Mouse (Mus musculus): ENCODE results near the gene Rspry1.

Gene Rspry1

DNA sequence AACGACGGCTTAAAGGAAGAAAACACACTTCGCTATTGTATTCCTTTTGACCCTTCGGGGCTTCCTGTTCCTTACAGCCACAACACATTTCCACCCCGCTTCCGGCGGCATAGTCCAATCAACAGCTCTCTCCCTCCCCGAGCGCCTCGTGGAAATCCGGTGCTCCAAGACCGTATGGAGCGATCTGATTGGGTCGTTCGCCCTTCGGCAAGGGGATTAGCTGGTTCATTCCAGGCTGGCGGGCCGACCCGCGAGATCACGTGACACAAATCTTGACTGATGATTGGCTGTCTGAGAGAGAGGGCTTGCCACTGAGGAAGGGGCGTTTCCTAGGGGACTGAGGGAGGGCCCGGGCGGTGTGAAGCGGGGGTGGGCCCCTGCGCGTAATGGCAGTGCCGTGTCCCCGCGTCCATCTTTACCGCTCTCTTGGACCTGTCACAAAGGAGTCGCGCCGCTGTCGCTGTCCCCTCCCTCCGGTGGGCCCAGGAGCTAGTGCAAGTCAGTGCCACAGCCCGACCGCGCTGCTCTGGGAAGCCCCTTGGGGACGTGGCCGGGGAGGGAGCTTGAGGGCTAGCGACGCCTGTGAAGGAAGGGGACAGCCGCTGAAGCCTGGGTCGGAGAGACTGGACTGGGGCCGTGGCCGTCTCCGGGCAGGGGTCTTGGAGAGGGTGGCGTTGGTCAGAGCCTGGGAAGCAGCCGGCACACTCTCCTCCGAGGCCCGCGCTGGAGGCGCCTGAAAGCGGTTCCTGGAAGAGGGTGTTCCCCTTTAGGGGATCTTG, at the start of gene Rspry1, which contains the start of gene Fam192a:
Gene Rspry1, plus strand, starts transcription at position 331 of the 779 bp plus-strand sequence.
Gene Fam192a, minus strand, starts transcription at position 391 of the 779 bp plus-strand sequence.
- in situ Hi-C loops (cut with MboI, MseI), result no loop called here

DNA sequence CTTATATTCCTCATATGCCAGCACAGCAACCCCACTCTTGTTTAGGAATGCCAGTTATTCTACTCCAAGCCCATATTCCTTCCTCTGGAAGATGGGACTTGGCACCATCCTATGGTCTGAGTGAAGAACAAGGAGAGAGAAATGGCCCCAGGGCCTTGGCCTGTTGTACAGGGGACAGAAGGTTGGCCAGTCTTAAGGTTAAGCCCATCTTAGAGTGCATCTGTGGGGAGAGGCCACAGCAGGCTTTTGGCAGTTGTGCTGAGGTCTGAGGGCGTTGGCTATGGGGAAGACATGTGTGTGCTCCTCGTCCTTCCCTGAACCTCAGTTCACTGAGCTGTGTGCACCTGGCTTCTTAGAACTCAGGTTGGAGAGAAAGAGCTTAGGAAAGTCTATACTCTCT, 49.0 kb upstream of the Rspry1 start:
- in situ Hi-C loops (cut with MboI, MseI), result no loop called here

DNA sequence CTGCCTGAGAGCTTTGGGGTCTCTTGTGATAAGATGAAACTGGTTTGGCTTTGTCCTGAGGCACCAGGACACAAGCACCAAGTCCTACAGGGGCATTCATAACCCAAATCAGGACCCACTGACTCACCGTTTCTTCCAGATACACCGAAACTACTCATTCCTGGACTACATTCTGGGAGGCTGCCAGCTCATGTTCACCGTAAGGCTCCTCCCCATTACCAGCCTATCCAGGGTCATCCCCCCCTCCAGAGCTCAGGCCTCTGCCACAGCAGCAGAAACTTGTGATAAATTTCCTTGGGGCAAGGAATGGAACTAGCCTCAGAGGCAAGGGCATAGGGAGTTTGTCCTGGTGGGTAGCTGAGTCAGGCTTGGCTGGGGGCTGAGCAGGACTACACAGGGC, 44.5 kb upstream of the Rspry1 start:
- in situ Hi-C loops (cut with MboI, MseI), result no loop called here

DNA sequence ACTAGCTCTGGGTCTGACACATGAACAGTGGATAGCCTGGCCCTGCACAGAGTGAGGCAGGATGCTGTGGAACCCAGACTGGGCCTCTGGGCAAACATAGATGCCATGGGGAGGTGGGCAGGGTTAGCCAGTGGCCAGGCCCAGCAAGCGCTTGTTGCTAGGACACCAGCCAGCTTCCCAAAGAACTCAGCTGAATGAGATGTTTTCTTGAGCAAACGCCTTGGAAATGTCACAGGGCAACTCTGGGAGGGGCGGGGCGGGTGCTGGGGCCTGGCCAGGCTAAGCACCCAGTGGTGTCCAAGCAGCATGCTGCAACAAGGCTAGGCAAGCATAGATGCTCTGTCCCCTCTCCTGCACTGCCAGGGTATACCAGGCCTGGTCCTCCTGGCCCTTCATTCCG, 40.5 kb upstream of the Rspry1 start:
- in situ Hi-C loops (cut with MboI, MseI), result no loop called here

DNA sequence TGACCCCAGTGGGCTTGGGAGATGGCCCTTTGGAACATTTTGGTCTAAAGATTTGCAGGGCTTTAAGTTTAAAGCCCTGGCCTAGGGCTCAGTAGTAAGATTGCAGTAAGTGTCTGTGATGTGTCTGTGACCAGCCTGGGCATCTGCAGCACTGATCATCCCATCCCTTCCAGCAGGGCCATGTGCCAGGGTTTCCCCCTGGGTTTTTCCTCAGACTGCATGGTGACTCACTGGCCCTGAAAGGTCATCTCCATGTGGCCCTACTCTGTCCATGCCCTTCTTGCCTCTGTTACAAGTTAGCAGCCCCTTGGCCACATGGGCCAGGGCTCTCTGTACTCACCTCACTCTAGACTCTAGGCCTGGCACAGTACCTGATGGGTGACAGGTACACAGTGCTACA, 37.3 kb upstream of the Rspry1 start:
- in situ Hi-C loops (cut with MboI, MseI), result no loop called here

DNA sequence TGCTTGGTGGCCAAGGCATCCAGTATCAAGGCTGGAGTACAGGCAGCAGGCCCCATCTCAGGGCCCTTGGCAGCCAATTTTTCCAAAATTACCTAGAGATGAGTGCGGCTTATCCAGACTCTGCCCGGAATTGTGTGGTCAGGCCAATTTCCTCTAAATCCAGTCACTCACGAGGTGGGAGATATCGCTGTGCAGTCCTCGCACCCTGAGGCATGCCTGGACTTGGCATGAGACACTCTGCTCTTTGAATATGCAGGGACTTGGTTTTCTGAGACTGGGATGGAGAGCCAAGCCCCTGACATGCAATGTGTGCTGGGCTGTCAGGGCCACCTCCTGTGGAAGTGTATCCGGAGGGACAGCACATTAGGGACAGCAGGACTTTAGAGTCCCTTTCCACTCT, 35.7 kb upstream of the Rspry1 start:
- in situ Hi-C loops (cut with MboI, MseI), result no loop called here

DNA sequence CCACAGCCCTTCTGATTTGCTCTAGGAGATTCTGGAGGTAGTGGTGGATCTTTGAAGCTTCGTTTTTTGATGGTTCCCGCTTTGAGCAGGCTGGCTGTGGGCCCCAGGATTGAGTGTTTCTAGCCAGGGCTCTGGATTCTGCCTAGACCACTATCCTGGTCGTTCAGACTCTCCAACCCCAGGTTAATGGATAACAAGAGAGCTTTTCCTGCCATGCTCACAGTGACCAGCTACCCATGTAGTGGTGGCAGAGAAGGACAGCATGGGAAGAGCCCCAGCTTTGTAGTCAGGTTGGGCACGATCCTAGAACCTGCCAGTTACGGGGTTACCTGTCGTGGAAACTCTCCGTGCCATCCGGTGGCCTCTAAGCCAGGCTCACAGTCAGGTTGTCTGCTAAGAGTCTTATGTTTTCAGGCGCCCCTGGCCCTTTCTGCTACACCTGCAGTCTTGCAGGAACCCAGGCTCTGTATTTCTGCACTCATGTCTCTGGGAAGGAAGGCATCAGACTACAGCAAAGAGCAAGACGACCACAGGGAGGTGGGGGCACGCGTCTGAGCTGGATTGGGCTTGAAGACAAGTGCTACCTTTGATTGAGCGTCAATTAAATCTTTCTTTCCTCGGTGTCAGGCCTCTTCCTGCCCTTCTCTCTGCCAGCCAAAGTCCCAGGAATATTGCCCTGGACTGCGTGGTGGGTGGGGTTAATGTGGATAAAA, 35.1 kb upstream of the Rspry1 start:
- in situ Hi-C loops (cut with MboI, MseI), result no loop called here

DNA sequence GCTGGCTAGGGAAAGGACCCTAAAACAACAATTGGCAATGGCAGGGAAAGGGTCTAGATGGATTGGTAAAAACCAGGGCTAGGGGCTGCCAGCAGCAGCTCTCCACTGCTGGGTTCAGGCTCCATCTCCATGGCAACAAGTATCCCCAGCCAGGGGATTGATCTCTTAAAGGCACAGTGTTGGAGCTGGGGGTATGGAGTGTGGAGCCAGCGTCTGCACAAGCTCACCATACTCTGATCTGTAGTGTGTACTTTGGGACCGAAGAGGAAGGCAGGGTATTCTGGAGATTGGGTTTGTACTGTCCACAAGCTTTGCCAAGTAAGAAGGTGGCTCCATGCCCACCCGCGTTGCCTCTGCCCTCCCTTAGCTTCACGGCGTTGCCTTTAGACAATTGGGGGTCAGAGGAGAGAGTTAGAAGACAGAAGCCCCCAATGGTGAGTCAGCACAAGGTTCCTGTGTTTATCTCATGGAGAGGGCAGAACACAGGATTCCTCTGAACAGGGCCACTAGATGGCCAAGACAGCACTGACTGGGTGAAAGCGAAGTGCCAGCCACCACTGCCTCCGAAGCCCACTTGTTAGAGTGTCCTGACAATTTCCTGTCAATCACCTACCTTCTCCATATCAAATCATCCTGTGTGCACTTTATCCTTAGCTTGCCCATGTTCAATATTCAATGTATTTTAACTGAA, 34.4 kb upstream of the Rspry1 start:
- in situ Hi-C loops (cut with MboI, MseI), result no loop called here

DNA sequence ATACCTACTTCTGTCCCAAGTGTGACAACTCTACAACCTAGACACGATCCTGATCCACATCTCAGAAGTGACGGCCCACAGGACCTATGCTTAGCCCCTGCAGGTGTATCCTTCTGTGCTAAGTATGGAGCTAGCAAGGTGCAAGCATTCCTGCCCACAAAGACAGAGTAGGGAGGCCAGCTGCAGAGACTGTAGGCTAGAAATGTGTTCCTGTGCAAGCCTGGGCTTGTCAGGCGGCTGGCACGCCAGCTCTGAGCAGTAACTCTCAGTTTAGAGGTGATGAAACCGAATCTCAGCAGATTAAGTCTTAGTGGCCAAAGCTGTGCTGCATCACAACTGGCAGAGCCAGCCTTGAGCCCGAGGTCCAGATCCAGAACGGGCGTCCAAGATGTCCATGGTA, 33.6 kb upstream of the Rspry1 start:
- in situ Hi-C loops (cut with MboI, MseI), result no loop called here

DNA sequence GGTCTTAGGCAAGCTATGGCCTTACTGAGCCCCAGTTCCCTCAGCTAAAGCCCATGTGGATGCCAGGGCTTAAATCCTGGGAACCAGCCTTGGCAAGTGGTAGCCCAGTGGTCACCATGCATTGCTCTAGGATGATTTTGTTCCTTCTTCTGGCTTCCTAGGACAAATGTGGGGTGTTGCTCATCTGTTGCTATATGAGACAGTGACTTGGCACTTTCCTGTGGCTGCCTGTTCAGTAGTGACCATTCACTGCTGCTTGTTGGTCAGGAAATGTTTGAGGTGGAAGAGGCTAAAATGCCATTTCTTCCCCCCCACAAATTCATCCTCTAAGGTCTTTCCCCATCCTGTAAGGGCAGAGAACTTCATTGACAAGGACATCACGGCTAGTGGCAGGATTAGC, 32.3 kb upstream of the Rspry1 start:
- in situ Hi-C loops (cut with MboI, MseI), result no loop called here

DNA sequence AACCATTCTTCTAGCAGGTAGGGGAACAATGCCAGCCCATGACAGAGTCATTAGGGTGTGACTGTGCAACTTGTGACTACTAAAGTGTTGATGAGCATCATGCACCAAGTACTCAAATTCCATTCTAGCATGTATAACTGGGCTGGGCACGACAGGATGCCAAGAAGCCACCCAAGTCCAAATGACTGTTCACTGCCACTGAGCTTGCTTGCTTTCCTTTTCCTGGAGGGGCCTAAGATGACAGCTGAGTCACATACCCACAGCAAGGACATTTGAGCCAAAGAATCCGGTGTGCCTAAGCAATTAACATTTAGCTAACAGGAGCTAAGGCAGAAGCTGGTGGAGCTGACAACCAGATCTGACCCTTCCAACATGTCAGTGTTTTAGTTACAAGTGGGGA, 29.8 kb upstream of the Rspry1 start:
- in situ Hi-C loops (cut with MboI, MseI), result no loop called here

DNA sequence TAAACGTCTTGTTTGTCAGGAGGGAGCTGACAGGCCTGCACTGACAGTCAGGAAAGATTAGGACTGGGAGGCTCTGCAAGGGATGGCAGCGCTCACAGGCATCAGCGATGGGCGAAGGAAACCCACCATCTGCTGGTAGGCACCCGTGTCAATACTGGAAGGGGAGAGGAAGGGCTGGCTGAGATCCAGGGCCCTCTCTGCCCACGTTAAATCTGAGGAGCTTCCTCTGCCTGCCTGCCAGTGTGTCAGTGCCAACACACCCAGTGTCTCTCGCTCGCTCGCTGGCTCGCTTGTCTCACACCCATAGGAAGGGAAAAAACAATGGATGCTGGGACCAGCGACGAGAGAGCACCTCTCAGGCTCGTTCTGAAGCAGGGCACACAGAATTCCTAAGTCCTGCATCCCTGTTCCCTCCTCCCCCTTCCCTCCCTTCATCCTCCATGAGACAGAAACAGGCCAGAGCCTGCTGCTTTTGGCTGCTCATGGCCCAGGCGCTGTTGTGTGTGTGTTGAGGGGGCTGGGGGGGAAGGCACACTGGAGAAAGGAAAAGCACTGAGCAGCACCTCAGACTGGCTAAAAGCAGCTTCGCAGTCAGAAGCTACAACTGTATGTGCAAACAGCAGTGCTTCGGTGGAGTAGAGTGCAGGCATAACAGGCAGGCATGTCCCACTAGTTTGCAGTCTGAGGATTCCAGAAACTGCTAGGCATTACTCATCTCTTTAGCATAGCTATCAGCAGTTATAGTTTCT, 27.4 kb upstream of the Rspry1 start:
- in situ Hi-C loops (cut with MboI, MseI), result no loop called here

DNA sequence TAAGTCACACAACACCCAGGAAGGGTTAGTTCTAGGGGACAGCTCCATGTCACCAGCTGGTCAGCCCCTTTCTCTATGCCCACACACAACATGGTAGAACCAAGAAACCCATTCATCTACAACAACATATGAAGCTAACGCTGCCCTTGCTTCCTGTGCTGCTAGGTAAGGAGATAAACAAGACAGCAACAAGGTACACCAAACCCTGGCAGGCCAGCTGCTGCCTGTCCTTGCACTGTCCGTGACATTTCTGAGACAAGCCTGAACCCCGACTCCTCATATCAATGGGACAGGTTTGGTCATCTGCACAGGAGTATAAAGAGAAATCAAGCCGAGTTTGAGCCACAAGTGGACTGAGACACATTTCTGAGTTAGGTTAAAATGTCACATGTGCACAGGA, 26.6 kb upstream of the Rspry1 start:
- in situ Hi-C loops (cut with MboI, MseI), result no loop called here

DNA sequence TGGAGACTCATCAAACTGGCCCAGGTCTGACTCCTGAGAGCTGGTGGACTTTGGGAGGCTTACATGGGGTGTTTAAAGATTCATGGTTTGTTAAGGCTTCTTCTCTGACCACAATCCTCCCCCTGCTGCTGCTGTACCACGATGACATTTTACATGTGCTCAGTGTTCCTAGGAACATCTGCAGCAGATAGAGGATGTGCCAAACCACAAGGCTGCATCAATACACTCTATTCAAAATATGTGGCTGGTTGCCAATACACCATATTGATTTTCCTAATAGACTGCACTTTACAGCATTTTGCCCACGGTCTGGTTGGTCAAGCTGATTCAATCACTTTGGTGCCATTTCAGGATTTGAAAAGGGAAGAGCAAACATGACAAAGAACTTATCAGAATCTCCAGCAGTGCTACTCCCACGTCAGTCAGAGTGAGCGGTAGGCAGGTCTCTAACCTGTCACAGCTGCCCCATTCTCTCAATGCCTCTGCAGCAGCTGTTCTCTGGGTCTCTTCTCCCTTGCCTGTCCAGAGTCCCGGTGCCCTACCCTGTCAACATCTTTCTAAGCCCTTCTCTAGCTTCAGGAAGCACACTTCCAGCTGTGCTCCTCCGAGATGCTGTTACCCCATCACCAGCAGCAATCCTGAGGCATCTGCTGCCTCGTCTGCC, 19.8 kb upstream of the Rspry1 start:
- in situ Hi-C loops (cut with MboI, MseI), result no loop called here

DNA sequence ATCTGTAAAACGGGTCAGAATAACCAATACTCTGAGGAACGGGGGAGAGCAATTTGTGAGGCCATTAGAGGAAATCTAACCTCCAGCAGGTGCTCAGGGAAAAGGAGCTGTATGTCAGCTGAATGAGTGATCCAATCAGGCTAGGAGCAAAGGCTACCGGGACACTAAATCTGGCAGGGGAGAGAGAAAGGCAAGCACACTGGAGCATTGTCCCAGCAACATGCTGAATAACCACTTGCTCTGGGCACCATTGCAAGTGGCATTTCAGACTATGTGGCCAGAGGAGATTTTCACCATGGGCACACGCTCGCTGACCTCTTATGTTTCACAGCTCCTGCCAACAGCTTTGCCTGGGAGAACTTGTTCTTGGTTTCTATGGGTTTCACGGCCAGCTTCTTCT, 19.2 kb upstream of the Rspry1 start:
- in situ Hi-C loops (cut with MboI, MseI), result no loop called here

DNA sequence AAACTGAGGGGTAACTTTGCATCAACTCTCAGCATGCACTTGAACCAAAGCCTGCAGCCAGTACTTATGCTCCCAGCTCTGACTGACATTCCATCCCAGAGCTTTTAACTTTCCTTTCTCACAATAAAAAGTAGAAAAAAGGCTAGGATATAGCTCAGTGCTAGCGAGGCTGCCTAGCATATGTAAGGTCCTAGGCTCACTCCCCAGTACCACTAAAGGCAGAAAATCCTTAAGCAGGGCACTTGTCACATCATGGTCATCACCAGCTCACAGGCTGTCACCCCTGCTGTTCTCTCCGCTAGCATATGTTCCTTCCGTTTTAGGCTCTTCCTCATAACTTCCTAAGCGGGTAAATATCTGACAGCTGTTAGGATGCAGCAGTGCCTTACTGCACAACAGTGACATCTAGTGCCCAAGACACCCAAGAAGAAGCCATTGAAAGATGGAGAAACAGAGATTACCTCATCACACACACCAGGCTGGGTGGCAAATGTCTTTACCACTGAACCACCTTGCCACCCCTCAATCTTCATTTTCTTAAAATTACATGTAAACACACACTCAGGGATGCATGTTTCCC, 17.4 kb upstream of the Rspry1 start:
- in situ Hi-C loops (cut with MboI, MseI), result no loop called here

DNA sequence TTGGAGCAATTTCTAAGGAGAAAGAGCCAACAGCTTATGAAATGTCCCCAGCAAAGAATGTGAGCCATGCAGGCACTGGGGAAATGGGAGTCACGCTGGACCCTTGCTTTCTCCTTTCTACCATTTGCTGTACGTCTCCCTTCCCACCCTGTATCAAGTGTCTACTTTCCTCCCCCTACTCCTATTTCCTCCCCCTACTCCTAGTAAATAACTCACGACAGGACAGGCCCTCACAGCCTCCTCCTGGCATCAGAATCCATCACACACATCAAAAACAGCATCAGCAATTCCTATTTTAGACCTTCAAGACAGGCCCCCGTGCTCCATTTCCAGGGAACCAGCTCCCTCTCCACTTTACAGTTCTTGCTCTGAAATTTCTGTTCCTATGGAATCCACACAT, 10.0 kb upstream of the Rspry1 start:
- in situ Hi-C loops (cut with MboI, MseI), result no loop called here

DNA sequence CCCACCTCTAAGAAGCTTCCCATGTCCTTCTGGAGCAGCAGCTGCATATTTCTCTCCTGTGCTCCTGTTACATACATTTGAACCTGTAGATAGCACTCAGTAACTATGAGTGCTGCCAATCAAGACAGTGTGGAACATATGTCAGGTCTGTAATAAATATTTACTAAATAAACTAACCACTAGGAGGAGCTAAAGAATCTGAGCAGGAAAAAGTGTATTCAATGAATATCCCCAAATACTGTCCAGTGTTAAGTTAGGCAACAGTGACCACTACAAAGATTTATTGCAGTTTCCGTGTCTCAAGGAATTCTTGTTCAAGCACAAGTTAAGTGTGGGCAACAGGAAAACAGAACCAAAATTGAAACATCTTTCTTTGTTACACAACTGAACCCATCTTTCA, 7.5 kb upstream of the Rspry1 start:
- in situ Hi-C loops (cut with MboI, MseI), result no loop called here

DNA sequence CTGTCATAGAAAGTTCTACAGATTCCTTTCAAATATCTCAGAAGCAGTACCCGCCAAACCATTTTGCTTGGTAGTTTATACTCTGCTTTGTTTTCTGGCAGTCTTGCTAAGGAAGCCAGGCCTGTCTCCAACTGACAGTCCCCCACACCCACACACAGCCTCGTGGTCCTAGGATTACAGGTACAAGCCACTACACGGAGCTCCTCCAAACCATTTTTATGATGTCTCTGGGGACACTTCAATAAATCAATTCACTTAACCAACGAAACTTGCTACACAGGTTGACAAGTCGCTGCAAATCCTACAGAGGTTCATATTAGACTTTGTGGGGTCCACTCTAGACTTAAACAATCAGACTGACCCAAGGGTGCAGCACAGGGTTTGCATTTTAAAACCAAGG, 1.3 kb upstream of the Rspry1 start:
- in situ Hi-C loops (cut with MboI, MseI), result no loop called here

DNA sequence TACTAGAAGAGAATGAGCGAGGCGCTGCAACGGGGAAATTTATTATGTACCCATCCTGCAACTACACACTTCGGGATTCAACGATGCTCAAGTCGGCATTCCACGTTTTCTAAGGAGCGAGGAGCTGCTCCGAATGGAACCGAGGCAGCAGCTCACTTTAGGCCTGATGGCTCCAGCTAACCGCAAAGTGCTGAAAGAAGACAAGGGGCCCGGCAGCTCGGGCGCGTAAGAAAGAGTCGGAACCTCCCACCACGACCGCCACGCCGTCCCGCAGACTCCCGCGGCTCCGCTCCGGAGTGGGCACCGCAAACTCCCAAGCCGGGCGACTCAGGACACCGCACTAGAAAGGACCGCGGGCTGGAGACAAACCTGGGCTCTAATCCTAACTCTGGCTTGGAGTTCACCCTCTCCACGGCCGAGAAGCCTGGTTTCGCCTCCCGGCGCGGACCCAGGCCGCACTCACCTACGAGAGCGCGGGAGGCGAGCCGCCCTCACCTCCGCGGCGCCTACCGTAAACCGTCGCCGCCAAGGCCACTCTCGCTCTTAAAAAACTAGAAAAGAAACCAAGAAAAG, 617 bp upstream of the Rspry1 start:
- in situ Hi-C loops (cut with MboI, MseI), result no loop called here
